Mouse (Mus musculus): ENCODE measurements around the gene Rab43.

The Rab43 gene

GRCm38 (mm10) chr6:87808521-87808920 is 3.4 kb downstream of the Rab43 start:
- no peak for DNase-seq

- no peak for DNase-seq
These were observed 4.1 kb downstream of the Rab43 start for GRCm38 (mm10) chr6:87807735-87808440.

GRCm38 (mm10) chr6:87806857-87807256 is 5.1 kb downstream of the Rab43 start:
- no peak for DNase-seq

- DNase-seq, result no peak
These were observed 5.9 kb downstream of the Rab43 start for GRCm38 (mm10) chr6:87806028-87806427.

GRCm38 (mm10) chr6:87805448-87805847 is 6.5 kb downstream of the Rab43 start:
- DNase-seq, result no peak

GRCm38 (mm10) chr6:87804886-87805285 is 7.1 kb downstream of the Rab43 start:
- no peak for DNase-seq

GRCm38 (mm10) chr6:87804036-87804435 is 7.9 kb downstream of the Rab43 start:
- no peak for DNase-seq

GRCm38 (mm10) chr6:87802462-87802861 is 9.5 kb downstream of the Rab43 start:
- DNase-seq, result no peak

GRCm38 (mm10) chr6:87799576-87799975 is 12.4 kb downstream of the Rab43 start:
- no peak for DNase-seq

GRCm38 (mm10) chr6:87797321-87797720 is 14.6 kb downstream of the Rab43 start:
- DNase-seq, result no peak

GRCm38 (mm10) chr6:87796251-87796880 is 15.6 kb downstream of the Rab43 start:
- no peak for DNase-seq

GRCm38 (mm10) chr6:87795385-87796150 is 16.4 kb downstream of the Rab43 start:
- no peak for DNase-seq

- no peak for DNase-seq
These were observed 18.0 kb downstream of the Rab43 start for GRCm38 (mm10) chr6:87793821-87794510.

- DNase-seq, result no peak
These were observed 20.1 kb downstream of the Rab43 start for GRCm38 (mm10) chr6:87791826-87792225.

GRCm38 (mm10) chr6:87790779-87791480 is 21.0 kb downstream of the Rab43 start:
- no peak for DNase-seq

- DNase-seq, result no peak
These were observed 22.2 kb downstream of the Rab43 start for GRCm38 (mm10) chr6:87789791-87790190.

GRCm38 (mm10) chr6:87788896-87789587 is 22.9 kb downstream of the Rab43 start:
- DNase-seq, result no peak

GRCm38 (mm10) chr6:87788266-87788895 is 23.6 kb downstream of the Rab43 start:
- DNase-seq, result no peak

GRCm38 (mm10) chr6:87787108-87787890 is 24.7 kb downstream of the Rab43 start:
- no peak for DNase-seq

GRCm38 (mm10) chr6:87786621-87787020 is 25.3 kb downstream of the Rab43 start:
- DNase-seq, result no peak

GRCm38 (mm10) chr6:87784033-87784432 is 27.9 kb downstream of the Rab43 start:
- no peak for DNase-seq

Data from right cerebral cortex, postnatal 25 days (tissue).